Mouse (Mus musculus) yolk sac, embryonic 10.5 days (tissue): ENCODE measurements around the gene Gng2.

Experiments
- DNase-seq: peaks from one replicate; pipeline ENCODE4 v3.0.0-alpha.2; 2017; ENCODE audit warnings: low spot score

Gng2 gene

DNA sequence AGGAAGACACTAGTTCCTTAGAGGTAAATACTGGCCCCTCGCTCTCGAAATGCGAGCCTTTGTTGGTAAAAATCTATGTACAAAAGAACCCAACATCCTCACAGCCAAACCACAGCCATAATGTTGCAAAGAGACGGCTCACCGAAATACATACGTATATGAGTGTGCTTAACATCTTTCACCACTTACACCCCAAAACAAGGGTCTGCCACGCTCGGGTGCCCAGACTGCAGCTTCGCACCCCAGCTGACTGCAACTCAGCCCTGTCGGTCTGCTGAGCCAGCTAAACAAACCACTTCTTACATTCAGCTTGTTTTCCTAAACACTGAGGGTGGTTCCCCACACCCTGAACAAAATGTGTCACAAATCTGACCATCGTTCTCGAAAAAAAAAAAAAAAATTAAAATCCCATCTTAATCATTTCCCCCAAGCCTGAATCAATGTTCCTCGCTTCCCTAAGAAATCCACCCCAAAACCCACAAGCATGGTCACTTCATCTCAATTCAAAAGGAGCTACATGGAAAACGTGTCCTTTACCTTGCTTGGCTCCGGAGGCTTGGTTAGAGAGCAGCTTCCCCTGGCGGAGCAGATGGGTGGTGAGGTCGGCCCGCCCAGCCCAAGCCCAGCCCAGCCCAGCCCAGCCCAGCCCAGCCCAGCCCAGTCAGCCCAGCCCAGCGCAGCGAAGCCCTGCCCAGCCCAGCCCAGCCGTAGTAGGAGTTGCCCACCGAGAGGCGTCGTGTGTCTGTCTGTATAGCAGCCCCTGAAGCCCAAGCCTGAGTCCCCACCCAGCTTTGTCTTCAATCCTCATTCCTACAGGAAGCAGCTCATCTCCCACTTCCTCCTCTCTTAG lies 781 bp downstream of the Gng2 start:
- DNase-seq, result peak; percentile 84

DNA sequence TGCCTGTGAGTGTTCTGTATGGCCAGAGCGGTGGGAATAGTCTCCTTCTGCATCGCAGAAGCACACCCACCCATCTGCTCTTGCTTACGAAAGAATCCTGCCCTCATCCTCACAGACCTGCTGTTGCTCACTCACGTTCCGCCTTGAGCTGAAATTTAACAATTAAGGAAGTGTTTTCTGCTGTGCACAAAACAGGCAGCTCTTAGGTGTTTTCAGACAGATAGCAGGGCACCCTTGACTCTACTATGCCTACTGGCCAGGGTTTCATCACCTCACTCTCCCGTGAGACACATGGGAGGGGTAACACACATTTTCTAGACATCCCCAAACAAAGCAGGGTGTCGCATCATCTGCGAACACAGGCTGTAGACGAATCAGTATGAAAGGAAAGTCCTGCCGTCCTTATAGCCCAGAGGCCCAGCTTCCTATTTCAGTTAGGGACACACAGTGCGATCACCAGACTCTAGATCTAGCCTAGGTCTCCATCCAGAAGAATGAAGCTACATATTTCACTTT lies 2.4 kb downstream of the Gng2 start:
- DNase-seq, result no peak

DNA sequence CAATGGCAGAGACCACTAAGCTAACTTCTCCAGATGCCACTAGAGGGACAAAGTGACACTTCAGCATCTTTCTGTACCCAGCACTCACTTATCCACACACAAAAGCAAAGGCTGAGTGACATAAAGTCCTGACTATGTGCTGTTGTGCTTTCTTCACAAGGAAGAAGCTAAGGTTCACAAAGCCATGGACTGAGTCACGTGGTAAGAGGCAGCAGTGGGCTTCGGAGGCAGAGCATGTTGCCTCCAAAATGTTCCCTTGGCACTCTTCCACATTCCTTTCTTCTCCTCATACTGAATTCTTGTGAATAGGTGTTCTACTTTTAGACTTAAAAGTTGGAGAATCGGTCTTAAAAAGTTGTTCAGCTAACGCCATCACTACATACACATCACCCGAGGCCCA lies 3.0 kb downstream of the Gng2 start:
- no peak for DNase-seq

DNA sequence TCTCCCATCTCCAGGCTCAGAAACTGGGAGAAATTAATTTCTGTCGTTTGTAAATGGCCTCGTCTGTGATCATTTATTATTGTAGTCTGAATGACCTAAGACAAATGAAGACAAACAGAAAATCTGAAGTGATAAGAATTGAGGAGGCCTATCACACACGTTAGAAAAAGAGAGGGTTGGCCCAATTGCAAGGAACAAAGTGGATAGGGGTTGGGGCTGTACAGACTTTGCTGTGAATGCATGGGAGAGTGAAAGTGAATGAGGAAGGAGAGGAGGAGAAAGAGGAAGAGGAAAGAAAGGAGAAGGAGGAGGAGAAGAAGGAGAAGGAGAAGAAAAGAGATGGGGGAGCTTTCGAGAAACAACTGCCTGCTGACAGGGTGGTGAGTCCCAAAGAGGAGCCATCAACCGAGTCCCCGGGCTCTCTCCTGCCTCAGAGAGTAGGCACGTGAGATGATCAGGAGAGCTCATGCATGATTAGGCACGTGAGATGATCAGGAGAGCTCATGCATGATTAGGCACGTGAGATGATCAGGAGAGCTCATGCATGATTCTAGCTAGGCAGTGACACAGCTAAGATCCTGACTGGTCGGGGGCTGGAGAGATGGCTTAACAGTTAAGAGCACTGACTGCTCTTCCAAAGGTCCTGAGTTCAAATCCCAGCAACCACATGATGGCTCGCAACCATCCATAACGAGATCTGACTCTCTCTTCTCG lies 5.0 kb downstream of the Gng2 start:
- DNase-seq, result no peak

DNA sequence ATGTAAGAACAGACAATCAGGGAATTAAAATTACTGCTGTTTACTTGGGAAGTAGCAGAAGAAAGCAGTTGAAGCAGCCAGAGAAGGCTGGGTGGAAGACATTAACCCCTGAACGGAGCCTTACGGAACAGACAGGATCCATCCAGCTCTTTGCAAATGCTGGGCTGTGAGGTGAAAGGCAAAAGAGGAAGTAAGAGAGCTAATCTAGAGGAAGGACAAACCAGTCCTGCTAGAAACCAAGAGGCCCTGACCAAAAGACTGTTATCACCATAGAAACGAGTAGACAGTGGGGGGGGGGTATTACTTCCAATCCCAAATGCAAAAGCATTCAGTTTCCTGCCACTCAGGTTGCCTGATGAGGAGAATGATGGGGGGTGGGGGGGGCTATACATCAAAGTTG lies 6.6 kb downstream of the Gng2 start:
- DNase-seq, result no peak

DNA sequence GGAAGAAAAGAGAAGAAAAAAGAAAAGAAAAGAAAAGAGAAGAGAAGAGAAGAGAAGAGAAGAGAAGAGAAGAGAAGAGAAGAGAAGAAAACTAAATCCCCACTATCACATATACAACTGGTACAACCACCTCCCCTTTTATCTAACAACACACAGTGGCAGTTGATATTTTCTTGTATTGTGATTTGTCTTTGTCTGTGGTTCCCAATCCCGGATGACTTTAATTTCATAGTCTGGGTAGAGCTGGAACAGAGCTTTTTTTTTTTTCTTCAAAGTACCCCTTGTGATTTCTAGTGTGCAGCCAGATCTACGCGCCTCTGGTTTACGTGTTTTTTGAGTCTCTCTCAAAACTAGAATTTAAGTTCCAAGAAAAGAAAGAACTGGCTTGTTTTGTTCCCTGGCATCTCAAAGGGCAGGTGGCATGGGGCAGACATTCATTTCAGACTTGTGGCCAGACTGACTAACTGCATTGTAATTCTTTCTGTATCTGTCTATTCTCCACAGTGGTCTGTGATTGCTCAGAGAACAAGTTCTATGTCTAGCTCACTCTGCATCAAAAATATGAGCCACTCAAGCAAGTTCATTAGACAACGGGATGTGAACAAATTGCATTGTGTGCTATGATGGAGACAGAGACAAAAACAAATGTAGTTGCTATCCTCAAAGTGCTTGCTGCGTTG lies 7.2 kb downstream of the Gng2 start:
- no peak for DNase-seq

DNA sequence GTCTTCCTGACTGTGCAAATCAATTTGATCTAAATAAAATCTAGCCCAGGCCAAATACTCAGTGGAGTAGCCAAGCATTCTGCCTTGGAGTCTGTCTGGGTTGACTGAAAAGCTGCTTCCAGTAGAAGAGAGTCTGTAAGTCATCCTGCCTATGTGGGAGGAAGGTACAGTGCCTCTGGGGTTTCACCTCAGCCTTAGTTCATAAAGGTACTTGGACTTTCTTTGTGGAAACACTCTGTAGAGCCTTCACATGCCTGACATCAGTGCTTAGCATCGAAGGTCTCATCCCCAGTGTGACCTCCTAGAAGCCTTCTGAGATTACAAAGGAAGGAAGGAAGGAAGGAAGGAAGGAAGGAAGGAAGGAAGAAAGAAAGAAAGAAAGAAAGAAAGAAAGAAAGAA lies 7.9 kb downstream of the Gng2 start:
- no peak for DNase-seq

DNA sequence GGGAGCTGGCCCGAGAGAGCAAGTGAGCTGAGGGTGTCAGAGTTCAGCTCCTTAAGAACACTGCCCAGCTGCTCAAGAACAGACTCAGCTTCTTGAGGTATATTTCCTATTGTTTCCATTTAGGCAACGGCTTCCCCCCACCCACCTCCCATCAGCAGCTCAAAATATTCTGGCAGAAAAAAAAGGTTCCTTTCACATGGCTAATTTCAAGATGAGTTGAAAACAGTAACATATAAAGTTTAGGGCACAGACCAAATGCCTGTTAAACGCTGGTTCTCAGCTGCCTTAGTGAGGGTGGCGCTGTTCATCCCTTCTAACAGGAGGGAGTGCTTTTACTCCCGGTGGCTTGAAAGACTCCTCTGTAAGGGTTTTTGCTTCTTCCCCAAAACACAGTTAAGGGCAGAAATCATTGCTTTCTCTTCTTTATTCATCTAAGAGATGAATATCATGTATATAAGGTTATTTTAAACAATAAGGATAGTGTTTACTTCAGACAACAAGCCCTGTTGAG lies 8.4 kb downstream of the Gng2 start:
- DNase-seq, result no peak

DNA sequence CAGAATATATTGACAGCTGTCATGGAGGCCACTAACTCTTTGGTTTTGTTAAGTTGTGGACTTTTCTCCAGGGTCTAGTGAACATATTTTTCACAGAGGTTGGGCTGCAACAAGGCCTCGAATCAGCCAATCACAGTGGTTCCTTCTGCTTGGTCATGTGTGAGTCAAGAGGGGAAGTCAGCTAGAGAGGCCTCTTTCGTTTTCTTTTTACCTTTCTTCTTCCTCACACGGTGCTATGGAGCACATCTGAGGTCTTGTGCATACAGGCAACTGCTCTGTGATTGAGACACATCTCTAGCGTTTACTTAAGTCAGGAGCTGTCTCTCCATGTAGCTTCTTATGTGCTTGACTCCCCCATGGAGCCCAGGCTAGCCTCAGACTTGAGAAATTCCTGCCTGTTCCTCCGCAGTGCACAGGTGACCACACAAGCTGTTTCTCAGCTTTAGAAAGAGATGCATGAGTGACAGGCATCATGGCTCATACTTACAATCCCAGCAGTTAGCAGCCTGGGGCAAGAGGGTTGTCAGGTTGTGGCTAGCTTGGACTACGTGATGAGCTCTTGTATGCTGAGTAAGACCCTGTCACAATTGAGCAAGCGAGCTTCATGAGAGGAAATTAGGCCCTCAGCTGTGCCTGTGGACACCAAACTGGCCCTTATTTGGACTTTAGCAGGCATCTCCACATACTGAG lies 9.0 kb downstream of the Gng2 start:
- no peak for DNase-seq

DNA sequence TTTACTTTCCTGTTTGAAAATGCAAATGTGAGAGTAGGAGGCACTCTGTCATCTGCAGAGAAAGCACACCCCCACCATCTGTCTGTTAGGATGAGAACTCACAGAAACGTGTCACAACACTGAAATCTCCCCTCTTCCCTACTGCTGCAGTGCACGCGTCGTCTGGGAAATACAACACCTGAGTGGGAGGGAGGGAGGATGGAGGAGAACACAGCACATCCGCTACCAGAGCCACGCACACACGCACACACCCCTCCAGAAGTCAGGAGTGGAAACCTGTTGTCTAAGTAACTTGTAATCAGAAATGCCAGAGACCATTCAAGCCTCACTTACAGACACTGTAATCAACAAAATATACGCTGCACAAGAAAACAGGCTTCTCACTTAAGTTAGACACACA lies 9.9 kb downstream of the Gng2 start:
- DNase-seq, result no peak

DNA sequence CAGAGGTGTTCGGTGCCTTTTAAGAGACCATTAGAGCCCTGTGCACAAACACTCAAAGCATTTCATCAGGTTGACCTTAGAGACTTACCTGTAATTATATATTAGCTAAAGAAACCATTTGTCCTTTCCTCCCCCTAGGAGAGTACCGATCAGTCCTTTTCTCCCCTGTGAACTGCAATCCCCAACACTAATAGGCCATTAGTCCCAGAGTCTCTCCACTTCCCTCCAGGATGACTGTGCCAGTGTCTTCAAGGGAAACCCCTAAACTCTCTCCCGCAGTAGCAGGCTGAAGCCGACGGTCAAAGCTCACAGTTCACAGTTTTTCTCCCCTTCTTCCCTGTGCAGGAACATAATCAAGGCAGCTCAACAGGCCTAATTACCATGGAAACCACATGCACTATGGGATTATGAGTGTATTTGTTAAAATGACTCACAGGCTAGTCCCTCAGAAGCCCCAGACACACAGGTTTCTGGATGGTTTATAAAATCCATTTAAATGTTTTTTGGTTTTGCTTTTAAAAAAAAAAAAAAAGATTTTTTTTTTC lies 13.4 kb downstream of the Gng2 start:
- DNase-seq, result no peak

DNA sequence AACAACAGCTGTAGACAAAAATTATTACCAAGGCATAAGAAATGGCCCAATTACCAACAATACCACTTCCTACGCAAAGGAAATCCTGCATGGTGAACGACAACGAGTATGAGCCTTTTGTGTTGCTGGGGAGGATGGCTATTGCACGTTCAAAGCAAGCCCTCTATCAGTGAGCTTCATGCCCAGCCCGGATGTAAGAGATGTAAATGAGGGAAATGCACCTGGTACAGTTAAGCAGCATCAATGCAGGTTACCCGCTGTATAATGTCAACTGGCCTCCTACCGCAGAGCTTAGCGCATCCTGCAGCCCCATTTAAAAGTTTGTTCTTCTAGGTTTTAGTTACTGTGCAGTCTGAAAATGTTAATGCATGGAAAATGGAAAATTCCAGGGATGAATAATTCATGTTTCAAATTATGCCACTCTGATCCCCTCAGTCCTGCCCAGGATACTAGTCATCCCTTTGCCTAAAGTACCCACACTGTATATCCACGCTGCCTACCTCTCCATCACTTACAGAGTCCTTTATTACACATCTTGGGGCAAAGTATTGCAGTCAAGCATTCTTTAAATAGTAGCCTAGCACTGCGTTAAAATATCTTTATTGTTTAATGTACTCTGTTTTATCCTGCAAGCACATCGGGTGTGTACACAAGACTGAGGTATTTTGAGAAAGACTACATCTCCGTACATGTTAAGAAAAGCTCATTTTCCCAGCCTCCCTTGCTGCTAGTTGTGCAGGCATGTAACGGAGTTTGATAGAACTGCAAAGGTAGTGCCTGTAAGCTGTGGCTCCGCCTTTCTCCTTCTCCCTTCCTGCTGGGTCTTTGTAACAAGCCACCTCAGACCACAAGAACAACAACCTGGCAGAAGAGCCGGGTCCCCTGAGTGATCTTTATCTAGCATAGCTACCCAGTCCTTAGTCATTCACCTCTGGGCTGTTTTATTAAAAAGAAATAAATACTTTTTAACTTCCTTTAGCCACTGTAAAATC lies 15.2 kb downstream of the Gng2 start:
- no peak for DNase-seq

DNA sequence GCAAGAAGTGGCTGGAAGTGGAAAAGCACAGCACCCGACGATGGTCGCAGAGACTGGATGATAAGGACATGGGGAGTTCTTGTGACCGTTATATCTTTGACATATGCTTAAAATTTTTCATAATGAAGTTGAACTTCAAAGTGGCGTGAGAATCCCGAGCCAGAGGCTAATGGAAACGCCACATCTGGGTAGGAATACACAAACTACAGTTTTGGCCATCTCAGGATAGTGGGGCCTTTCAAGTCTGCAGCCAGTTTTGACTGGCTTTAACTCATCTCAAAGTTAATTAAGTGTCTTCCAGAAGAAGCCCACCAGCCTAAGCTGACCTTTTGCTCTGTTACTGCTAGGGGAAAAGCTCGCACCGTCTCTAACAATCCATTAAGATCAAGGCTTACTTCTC lies 17.6 kb downstream of the Gng2 start:
- no peak for DNase-seq

DNA sequence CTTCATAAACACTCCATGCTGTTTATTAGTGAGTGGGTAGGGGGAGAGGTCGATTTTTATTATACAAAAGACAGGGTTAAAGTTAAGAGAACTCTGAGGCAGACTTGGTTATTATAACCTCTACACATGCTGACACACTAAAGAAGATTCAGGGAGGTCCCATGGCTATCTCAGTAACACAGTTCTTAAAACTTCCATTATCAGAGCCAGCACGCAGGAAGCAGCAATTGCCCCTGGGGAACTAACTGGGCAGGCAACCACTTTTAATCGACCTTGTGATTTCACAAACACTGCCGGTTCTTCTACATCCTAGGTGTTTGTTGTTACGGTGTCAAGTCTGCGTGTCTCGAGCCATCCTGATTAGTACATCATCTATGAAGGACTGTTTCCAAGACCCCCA lies 22.4 kb downstream of the Gng2 start:
- DNase-seq, result no peak

DNA sequence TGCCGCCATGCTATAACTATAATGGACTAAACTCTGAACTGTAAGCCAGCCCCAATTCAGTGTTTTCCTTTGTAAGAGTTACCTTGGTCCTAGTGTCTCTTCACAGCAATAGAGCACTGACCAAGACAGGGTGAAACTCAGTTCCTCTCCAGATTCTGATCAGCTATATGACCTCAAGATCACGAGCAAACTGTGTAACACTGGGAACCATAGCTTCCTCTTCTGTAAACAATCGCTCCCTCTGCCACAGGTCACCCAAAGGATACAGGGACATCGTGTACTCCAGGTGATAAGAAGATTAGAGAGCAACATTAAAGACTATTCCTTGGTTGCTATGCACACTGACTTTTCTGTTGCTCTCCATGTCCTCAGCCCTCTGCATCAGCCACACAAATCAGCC lies 26.6 kb downstream of the Gng2 start:
- no peak for DNase-seq

DNA sequence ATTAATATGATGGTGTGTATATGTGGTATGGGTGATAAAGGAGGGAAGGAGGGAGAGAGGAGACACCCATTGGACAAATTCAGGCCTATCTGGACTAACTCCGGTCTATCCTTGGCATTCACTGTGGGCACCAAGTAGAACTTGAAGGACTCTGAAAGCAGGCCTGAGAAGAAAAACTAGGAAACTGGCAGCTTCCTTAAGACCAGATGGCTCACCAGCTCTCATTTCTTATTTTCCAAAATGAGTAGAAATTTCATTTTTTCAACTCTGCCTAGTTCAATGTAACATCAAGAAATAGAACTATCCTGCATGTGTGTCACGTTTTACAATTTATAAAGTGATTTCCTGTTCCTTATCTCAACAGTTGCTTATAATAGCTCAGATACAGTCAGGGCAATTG lies 28.0 kb downstream of the Gng2 start:
- no peak for DNase-seq

DNA sequence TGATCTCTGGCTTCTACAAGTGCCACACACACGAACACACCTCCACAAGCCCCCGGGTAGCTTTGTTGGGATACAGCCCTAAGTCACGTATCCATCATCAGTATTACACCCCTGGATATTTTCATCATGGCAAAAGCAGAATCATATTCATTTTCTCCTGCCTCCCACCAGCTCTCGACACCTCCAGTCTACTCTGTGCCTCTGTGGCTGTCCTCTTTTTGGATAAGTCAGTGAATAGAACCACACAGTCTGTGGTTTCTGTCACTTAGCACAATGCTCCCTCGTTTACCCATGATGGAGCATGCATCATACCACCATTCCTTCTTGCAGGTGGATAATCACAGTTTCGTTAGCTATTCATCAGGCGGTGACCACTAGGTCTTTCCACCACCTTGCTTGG lies 31.2 kb downstream of the Gng2 start:
- no peak for DNase-seq

DNA sequence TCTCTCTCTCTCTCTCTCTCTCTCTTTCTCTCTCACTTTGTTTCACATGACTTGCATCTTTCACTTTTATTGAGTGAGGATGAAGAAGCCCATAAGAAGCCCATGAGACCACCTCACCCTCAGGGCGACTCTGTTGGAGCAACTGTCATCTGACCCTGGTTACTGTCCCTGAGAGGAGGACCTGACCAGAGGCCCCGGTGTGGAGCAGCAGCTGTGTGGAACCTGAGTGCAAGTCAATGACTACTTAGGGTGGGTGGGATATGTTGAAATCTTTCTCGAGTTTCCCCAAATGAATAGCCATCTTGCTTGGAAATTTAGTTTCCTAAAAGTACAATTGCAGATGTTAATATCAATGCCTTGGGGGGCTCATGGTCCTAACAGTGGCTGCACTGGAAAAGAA lies 34.7 kb downstream of the Gng2 start:
- no peak for DNase-seq

DNA sequence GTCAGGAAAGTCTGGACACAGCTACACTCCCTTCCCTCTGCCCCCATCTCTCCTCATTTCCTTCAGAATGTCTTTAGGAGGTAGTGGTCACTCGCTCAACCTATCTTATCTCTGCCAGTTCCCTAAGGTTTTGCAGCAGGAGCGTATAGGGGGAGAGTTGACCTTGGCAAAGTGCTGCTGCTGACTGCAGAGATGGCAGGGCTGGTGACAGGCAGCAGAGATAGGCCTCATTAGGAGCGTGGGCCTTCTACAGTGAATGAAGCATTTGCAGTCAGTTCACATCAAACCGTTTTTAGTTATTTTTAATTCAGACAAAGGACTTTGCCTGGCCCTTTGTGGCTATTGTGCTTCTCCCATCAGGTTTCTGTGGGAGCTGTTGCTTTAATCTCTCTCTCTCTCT lies 35.1 kb downstream of the Gng2 start:
- DNase-seq, result no peak

DNA sequence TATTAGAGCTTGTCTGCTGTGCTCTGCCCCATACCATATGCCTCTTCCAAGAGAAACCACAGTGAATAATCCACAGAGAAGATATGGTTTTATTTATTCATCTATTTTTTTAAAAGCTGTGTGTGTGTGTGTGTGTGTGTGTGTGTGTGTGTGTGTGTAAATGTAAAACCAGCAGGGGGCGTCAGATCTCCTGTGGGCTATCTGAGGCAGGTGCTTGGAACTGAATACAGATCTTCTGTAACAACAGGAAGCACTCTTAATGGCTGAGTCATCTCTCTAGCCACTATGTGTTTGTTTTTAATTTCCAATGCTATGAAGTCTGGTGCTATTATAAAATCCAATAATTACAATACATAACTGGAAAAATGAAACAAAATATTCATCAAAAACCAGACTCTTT lies 37.4 kb downstream of the Gng2 start:
- no peak for DNase-seq

DNA sequence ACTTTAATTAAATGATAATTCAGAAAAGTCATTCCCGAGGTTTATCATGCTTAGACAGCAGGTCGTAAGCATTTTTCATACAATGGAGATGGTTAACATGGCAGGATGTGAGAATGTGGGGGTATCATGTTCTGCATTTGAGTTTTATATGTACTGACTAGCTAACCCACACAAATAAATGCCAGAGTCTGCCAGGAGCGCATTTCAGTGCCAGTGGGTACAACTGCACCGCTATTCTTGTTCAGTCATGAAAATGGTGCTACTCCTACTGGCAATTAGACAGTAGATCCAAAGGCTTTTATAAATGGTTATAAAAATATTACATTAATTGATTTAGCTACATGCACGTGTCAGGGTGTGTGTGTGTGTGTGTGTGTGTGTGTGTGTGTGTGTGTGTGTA lies 38.9 kb downstream of the Gng2 start:
- DNase-seq, result no peak
